Mouse (Mus musculus) right cerebral cortex, adult 2 months (tissue): ENCODE data around the gene Metrn.

ENCODE experiments used
- DNase-seq, 2 experiments: peaks; one replicate each; pipeline ENCODE4 v3.0.0; 2021 to 2022; ENCODE audit warnings: low spot score in 2 of 2

Gene Metrn

DNA sequence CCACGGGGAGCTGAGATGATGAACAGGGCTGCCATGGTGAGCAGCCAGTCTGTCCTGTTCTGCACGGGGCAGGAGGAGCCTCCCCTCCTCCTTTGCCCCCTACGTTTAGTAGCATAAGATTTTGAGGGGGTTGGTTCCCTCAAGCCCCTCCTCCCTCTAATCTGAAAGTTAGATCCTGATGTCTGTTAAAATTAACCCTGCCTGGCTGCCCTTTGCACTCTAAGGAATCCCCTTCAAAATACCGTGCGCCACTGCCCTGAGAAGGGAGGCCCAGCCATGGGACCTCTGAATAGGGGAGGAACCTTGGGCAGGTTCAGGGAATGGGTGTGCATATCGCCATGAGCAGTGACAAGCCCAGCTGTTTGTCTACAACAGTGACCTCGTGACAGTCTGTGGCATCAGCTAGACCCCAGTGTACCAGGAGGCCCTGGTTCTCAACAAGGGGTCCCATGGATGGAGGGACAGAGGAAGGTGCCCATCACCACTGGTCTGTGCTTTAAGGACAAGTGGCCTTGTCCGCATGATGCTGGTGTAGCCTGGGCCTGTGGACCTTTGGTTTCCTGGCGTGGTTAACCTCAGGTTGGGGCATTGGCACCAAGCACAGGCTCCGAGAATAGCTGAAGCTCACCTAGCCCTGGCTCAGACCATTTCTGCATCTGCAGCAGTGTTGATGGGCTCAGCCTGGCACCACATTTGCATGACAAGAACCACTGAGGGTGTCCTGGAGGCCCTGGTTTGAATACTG is 21.4 kb downstream of the Metrn start:
- no peak for DNase-seq

DNA sequence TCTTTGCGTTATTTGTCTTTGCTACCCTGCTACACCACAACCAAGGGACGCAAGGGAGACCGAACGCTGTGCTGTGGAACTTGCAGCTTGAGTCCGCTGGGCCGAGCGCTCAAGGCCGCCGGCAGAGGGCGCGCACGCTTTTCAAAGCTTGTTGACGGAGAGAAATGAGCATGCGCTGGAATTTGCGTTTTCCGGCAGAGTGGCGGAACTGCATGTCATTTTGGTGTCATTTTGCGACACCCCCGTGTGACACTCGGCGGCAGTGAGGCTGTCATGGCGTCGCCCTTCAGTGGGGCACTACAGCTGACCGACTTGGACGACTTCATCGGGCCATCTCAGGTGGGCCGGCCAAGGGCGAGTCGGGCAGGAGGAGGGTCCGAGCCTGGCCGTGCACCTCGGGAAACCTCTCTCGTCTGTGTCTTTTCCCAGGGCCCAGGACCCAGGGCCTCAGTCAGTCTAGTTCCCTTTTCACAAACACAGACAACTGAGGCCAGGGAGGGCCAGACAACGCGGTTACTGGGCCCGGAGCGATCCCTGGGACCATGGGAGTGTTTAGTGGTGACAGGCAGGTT is 23.3 kb downstream of the Metrn start, which contains the start of gene Narfl:
TSS of gene Narfl (plus strand) at position 228 of the 572 bp plus-strand sequence.
- DNase-seq, result peak; percentile 98 to 100

DNA sequence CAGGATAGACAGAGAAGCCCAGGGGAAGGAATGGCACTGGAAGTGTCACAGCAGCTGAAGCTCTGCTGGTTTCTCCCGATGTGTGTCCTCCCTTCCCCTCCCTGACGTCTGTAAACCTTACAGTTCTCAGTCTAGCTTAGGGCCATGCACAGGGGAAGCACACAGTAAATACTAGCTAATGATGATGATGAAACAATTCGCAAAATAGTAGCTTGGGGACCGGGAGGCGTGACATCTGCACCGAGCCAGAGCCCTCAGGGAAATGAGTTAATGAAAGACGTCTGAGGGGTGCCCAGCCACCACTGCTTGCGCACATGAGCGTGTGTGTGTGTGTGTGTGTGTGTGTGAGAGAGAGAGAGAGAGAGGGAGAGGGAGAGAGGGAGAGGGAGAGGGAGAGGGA is 27.6 kb downstream of the Metrn start:
- no peak for DNase-seq

DNA sequence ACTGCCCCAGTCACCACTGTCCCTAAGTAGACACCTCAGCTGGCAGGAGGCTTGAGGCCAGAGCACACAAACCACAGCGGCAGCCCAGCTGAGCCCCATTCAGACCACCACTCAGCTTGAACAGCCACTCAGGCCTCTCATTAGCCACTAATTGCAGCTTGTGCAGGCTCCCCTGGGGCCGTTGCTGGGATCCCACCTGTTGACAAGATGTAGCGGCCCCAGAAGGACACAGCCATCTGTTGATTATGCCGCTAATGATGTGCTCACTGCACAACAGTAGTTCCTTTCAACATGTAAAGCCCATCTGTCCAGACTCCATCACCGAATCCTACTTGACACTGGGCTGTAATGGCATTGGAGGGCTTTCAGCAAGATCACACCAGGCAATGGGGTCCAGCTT is 31.1 kb downstream of the Metrn start:
- no peak for DNase-seq

DNA sequence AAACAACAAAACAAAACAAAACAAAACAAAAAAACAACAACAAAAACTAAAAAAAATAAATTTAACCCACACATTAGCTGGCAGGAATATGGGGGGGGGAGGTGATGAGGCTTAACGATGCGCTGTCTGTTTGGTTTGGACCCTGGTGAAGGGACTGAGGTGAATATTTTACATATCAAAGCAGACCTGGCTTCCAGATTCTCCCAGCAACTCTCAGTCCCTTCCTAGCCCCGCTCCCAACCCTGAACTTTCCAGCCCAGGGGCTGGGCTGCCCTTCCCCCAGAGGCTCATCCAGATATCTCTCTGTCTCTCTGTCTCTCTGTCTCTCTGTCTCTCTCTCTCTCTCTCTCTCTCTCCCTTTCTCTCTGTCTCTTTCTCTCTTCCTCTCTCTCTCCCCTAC is 34.3 kb downstream of the Metrn start:
- DNase-seq, result no peak

DNA sequence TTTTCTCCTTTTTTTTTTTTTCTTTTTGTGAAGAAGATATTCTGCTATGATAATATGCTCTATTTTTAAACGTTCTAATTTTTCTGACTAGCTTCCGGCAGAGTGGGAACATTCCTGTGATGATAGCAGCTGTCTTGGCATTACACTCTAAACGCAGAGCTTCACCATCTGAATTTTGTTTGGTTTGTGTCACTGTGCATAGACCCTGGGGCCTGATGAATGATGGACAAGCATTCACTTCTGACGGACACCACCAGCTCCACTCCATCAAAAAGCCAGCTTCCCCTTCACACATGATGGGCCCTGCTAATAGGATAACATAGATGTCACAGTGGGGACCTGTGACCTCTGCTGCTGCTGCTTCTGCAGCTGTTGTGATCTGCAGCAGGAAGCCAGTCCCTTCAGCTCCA is 35.4 kb downstream of the Metrn start:
- peak; percentile 51 to 57 for DNase-seq

DNA sequence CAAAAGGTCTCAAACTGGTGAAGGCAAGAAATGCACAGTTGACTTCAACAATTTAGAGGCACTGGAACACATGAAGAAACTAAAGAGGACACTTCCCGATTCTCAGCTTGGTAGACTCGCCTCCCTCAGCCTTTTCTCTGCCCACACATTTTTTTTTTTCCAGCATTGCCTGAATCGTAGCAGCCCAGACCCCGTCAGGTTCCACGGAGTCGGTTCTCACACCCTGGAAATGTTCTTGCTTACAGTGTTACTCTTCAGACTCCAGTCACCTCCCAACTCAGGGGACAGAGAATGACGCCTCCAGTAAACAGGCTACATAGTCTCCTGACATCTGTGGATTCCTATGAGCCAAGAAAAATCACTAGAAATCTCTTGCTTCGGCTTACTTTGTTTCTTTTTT is 36.8 kb downstream of the Metrn start:
- DNase-seq, result no peak

DNA sequence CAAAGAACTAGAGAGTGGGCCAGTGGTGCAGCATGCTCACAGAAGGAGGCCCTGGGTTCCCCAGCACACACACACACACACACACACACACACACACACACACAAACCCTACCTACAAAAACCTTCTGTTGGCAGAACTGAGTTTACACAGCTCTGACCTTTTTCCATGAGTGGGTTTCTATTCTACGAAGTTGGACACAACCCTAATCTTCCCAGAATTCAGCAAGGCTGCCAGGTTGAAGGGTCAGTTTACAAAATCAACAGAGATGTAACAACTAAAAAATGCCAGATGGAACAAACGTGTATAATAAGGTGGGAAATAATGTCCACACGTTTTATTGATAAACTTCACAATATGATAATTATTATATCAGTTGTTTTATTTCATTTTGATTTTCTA is 39.2 kb downstream of the Metrn start:
- DNase-seq, result no peak

DNA sequence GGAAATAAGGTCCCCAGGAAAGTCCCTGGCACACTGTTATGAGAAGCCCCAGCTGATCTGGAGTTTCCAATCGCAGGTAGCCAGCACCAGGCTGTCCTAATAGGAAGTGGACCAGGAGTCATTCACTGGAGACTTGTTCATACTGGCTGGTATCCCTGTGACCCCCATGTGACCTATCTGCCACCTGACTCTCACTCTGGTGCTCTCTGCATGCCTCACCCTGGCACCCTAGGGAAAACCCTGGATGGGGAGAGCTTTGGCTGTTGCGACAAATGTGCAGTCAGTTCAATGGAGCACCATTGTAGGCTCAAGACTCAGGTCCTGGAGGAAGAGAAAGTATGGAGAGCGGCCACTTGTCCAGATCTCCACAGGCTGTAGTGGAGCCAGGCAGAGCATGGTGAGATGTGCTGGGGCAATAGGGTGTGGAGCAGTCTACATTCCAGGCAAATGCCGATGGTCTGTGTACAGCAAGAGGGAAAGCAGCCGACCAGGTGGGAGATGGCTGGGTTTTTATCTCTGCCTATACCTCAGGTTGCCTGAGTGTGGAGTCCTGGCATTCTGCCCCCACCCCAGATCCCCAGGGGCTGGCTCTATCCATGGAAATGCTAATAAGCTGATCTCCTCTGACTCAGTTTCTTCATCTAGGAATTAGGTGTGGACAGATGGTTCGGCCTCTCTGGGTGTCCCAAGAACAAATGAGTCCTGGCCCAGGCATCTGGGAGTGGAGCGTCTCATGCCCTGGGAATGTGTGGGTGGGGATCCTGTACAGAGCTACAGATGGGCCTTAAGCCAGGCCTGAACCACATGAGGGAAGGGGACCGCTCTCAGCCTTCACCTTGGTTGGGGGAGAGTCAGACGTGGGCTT is 40.3 kb downstream of the Metrn start:
- no peak for DNase-seq

DNA sequence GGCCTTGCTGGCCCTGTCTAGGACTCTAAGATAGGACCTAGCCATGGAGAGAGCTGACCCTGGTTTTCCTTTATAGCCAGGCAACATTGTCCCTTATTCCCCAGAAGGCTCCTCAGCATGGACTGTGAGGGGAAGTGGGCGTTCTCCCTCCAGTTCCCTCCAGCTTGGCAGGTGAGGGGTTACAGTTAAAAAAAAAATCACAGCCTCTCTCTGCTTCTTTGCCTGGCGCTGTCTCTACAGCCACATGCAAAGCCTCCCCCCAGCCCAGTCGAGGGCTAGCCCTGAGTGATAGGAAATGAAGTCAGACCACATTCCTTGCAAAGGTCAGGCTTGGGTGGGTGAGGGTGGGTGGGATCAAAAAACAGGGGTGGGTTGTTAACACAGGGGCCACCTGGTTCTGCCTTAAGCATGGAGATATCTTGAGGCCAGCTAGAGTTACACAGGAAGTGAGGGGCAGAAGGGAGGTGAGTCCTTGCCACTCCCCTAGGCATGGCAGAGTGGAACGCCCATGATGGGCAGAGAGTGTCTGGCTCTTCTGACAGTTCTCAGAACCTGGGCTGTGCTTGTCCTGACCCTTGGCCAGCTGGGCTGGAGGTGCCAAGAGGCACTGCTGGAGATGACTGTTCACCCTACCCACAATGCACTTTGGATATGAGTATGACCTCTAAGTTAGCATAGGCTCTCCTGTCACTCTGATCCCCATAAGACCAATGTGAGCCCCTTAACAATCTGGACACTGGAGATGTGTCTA is 41.1 kb downstream of the Metrn start:
- no peak for DNase-seq

DNA sequence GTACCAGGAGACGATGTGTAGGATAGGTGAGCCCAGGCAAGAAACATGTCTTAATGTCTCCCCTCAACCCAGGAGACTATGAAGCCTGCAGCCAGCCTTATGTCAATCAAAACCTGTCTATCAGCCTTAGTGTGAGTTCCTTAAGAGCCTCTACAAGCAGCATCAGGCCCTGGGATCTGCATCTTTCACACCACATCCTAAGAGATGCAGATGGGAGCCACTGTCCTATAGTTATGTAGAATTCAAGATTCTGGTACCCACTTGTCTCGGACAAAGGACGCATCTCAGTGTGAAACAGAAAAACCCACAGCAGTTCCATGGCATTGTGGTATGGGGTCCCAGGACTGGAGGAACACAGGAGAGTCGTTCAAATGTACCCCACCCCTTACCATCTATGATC is 41.9 kb downstream of the Metrn start:
- no peak for DNase-seq

DNA sequence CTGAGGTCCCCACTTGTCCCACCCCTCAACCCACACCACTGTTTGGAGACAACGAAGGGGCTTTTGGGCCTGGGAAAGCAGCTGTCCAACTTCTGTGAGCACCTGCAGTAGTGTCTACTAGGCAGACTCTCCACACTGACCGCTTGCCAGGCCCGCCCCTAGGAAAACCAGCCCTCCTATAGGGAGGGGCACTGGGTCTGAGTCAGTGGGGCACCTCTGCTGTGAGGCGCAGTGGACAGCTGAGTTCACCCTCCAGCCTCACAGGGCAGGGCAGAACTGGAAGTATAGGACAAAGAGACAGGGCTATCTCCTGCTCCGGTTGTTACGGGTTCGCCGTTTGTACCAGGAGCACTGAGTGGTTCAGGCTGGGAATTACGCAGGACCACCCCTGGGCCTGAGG is 42.7 kb downstream of the Metrn start, which contains the start of gene Msln:
TSS of gene Msln (minus strand) at position 138 of the 400 bp plus-strand sequence.
- DNase-seq, result no peak

DNA sequence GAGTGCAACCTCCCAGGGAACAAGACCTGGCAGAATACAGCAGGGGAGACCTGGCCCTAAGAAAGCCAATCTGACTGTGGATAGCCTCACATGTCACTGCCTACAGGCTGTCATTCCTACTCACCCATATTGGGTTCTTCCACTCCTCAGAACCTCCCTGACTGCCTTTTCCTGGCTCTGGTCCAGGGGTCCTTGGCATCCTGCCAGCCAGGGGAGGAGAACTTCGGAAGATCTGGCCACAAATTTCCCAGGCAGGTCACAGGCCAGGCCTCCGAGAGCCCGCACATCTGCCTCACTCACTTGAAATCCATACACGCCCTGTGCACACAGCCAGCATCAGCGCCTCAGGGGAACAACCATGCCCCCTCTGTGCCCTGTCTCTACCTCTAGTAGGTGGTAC is 45.5 kb downstream of the Metrn start:
- peak in 1 of 2 experiments; percentile 39 for DNase-seq

DNA sequence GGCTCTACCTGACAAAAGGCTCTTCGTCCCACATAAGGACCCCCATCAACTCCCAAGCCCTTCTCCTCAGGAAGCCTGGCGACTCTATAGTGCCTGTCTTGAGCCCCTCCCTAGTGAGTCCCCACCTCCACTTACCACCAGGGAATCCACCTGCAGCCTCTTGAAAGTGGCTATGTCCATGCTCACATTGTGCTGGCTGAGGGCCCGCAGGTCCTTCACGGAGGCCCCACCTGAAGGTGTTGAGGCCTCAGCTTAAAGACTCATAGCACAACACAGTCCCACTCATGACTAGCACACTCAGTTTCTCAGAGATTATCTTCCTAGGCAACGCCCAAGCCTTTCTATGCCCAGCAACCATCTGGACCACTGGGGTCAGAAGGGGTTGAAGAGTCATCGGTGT is 47.6 kb downstream of the Metrn start:
- DNase-seq, result no peak

DNA sequence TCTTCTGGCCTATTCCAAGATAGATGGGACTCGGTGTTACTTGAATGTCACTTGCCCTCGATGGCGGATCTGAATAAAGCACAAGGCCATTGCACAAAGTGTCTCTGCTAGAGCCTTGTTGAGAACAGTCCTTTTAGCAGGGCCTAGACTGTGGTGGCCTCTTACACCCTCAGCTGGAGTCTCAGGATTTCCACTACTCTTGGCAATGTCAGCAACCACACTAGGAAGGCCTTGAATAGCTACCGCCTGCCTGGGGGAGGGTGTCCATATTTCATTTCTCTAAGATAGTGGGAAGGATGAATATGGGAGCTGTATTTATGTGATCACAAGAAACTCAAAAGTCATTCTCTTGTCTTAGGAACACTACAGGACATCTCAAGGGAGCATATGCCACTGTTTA is 48.7 kb downstream of the Metrn start:
- DNase-seq, result no peak

DNA sequence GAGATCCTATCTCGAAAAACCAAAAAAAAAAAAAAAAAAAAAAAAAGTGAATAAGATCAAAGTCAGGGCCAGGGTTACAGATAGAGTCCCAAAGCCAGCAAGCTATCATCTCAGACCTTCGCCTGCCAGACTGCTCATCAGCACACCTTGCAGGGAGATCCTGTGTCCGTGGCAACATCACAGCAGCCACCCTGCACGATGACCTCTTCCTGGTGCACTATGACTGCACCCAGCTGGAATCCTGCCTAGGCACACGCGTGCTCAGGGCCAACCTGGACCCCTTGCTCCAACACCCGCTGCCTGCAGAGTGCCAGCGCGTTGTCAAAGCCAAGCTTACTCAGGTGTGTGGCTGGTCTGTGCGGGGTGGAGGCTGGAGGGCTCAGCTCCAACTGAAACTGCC is 52.6 kb downstream of the Metrn start:
- DNase-seq, result no peak

DNA sequence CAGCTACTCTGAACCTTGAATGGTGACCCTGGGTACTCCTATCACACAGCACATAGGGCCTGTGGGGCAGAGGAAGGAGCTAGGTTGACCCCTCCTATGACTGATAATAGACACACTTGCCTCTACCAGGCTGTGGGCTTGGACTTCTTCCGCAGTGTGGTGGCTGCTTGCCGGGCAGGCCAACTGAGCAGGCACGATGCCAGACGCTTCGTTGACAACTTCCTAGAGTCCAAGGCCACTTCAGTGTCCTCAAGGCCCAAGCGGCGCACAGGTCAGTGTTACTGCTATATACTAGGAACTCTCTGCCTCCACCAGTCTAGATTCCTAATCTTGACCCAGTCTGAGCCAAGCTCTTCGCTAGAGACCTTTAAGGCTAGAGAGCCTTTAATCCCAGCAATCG is 53.1 kb downstream of the Metrn start:
- DNase-seq, result no peak
